Mouse (Mus musculus): Measurements from ENCODE around the gene Eif3f. TPM values are rescaled to one million over a fixed set of nuclear protein-coding genes. Genes with fewer than 3 reads are reported as not detected.

Eif3f gene
- total RNA-seq, 1 experiment from 2014 or later = 143 TPM

DNA sequence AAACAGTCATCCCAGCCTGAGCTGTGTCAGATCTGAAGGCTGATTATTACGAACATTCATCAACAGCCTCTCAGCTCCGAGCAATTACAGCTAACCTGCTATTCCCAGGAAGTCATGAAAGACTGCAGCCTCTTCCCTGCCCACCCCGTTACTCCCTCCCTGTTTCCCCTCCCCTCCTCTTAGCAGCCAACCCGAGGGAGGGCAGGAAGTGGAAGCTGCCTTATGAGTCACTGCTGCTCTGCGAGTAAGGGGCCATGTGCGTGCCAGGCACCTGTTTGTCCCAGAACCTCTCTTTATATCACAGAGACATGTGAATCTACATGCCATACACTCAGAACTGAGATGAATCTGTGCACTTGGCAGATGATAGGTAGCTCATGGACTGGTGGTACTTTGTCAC lies 34.0 kb downstream of the Eif3f start:
- peak; percentile 32 for DNase-seq

GRCm38 (mm10) chr7:108972273-108972672 lies 38.1 kb downstream of the Eif3f start:
- DNase-seq = peak; percentile 41

DNA sequence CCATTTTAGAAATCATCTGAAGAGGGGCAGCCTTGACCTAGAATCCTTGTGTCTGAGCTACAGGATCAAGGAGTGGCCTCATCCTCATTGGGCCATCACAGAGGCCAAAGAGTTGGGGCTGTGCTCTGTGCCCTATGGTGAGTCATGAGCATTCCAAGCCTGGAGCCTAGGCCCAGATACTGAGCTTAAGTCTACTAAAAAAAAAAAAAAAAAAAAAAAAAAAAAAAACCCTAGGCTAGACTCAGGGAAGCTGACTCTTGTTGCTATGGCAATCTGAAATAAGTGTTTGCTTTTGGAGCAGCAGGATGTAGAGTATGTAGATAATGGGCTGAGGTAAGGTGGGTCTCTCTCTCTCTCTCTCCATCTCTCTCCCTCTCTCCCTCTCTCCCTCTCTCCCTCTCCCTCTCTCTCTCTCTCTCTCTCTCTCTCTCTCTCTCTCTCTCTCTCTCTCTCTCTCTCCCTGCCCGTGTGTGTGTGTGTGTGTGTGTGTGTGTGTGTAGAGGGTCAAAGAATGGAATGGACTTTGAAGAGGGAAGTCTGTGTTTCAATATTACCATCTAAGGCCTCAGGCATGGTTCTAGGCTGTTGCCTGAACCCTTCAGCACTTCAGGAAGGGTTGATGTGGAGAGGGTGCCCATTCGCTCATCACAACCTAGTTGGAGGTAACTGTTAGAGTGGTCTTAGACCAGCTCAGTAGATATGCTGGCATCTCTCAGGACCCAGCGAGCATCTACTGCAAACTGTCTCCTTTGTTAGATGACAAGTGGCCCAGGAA lies 51.9 kb downstream of the Eif3f start:
- no peak for DNase-seq

DNA sequence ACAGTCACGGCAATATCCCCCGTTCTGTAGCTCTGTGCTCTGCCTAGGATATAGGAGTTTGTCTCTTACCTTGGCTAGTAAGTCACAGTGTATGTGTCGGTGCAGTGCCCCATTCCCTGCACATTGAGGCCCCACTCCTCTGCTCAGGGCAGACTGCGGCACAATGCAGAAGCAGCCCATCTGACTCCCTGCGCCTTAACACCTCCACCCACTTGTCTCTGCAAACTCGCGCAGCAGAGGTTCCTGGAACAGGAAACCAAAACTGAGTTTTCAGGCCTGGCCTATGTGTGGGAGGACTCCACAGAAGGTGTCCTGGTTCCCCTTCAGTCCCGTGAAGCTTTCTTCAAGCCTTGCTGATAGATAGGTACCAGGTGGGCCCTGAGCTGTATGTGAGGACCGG lies 57.0 kb downstream of the Eif3f start:
- DNase-seq = no peak

Other genes with a start within 250 kb of the Eif3f start
- gene Olfr512, start 221.1 kb upstream of the Eif3f start, total RNA-seq (2021) = not detected in 2 replicates
- gene Olfr513, start 183.4 kb upstream of the Eif3f start, total RNA-seq (2021) = not detected in 2 replicates
- not detected in 2 replicates for gene Olfr514, start 108.4 kb upstream of the Eif3f start, total RNA-seq (2021)
- gene Olfr516, start 83.9 kb upstream of the Eif3f start, total RNA-seq (2021) = not detected in 2 replicates
- not detected in 2 replicates for gene Olfr517, start 62.0 kb upstream of the Eif3f start, total RNA-seq (2021)
- not detected in 2 replicates for gene Olfr518, start 49.4 kb upstream of the Eif3f start, total RNA-seq (2021)
- not detected in 2 replicates for gene Olfr519, start 40.0 kb upstream of the Eif3f start, total RNA-seq (2021)
- gene Nlrp10, start 4.2 kb upstream of the Eif3f start, total RNA-seq (2021) = 0.27 and 0.29 TPM in 2 replicates
- 26.0 and 30.1 TPM in 2 replicates for gene Tub, start 15.9 kb downstream of the Eif3f start, total RNA-seq (2021)
- 31.9 and 37.8 TPM in 2 replicates for gene Ric3, start 148.9 kb downstream of the Eif3f start, total RNA-seq (2021)
- gene Lmo1, start 240.8 kb downstream of the Eif3f start, total RNA-seq (2021) = 4.6 and 6.0 TPM in 2 replicates

Measured in adrenal gland, postnatal 25 days (tissue).